Mouse (Mus musculus): Measurements from ENCODE around the gene Dusp1. TPM values are rescaled to one million over a fixed set of nuclear protein-coding genes. Genes with fewer than 3 reads are reported as not detected.
A peak's percentile ranks its signal among the peaks of the same experiment; 100 is the strongest.

The Dusp1 gene
- polyA plus RNA-seq, 1 experiment from 2014 or later = 18.9 TPM

GRCm38 (mm10) chr17:26531395-26532027 is 30.4 kb downstream of the Dusp1 start:
- no peak for ATAC-seq (ENCODE audit: low FRiP score, low read depth)
- Histone ChIP-seq H3K27ac (no peak overlapping the region), H3K9me3 (no peaks in the 10 kb centered on the region), H3K4me3 (no peak overlapping the region), H3K9ac (no peak overlapping the region), H3K36me3 (no peaks in the 10 kb centered on the region), H3K4me1 (peaks cover 26% of the 10 kb centered on the region), H3K4me2 (replicated peaks) (no peak overlapping the region), H3K27me3 (no peaks in the 10 kb centered on the region)
- WGBS = 88% methylated on average over 7 of the region's 7 CpGs

- Histone ChIP-seq H3K4me1 (peaks cover 26% of the 10 kb centered on the region), H3K27me3 (no peaks in the 10 kb centered on the region), H3K9ac (no peak overlapping the region), H3K27ac (no peak overlapping the region; the same call in 1 of the 2 replicates), H3K9me3 (no peaks in the 10 kb centered on the region), H3K4me3 (no peak overlapping the region), H3K4me2 (replicated peaks) (no peak overlapping the region), H3K36me3 (no peaks in the 10 kb centered on the region)
- 10% methylated on average over 3 of the region's 3 CpGs for WGBS
- peak; percentile 48; the same call in 1 of the 2 replicates for ATAC-seq (ENCODE audit: low FRiP score, low read depth)
Observed at GRCm38 (mm10) chr17:26530590-26531081, 31.3 kb downstream of the Dusp1 start.

GRCm38 (mm10) chr17:26529791-26530241 is 32.1 kb downstream of the Dusp1 start:
- Histone ChIP-seq H3K9me3 (no peaks in the 10 kb centered on the region), H3K9ac (no peak overlapping the region), H3K27ac (peak overlapping the region; percentile 58; the same call in 1 of the 2 replicates), H3K27me3 (no peaks in the 10 kb centered on the region), H3K4me2 (replicated peaks) (no peak overlapping the region), H3K4me3 (no peak overlapping the region), H3K36me3 (no peaks in the 10 kb centered on the region), H3K4me1 (peaks cover 26% of the 10 kb centered on the region)
- no peak for ATAC-seq (ENCODE audit: low FRiP score, low read depth)
- WGBS = 61% methylated on average over 5 of the region's 5 CpGs

DNA sequence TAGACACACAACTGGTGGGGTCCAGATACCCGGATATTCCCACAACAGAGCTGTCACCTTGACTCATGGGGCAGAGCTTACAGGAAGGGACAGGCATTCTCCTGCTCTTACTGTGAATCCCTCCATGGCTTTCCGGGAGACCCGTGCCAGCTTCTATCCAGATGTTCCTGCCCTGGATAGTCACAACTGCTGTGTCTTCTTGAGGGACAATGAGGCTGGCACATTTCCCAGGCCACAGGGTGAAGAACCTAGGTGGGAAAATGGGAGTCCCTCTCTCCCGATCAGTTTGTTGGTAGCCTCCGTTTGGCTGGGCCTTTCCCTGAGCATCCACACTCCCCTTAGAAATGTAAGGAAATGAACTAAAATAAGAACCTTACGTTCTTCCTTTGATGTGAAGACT is 33.2 kb downstream of the Dusp1 start:
- H3K4me3 ChIP-seq = no peak overlapping the region
- no peaks in the 10 kb centered on the region for H3K27me3 ChIP-seq
- H3K27ac ChIP-seq = no peak overlapping the region
- H3K36me3 ChIP-seq = no peaks in the 10 kb centered on the region
- no peak overlapping the region for H3K9ac ChIP-seq
- WGBS = 76% methylated on average over 6 of the region's 6 CpGs
- no peaks in the 10 kb centered on the region for H3K9me3 ChIP-seq
- peaks cover 26% of the 10 kb centered on the region for H3K4me1 ChIP-seq
- H3K4me2 ChIP-seq (replicated peaks) = no peak overlapping the region
- no peak for ATAC-seq (ENCODE audit: low FRiP score, low read depth)

DNA sequence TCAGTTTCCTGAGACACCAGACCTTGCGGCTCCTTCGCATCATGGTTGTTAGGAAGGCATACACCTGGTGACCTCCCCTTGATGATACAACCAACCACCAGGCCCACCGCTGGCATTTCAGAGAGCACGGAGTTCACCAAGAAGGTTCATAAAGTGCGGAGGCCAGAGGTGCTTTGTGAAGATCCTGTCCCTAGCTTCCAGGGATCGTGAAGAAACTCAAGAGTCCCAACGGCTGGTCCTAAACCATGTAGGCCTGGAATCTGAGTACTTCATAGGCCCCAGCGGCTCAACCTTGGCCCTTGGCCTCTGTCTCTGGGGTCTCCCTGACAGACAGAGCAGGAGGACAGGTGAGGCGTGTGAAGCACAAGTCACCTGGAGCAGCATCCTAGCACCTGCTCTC is 34.6 kb downstream of the Dusp1 start:
- Histone ChIP-seq H3K27ac (no peak overlapping the region), H3K36me3 (no peaks in the 10 kb centered on the region), H3K9ac (no peak overlapping the region), H3K4me2 (replicated peaks) (no peak overlapping the region), H3K4me1 (peaks cover 26% of the 10 kb centered on the region), H3K4me3 (no peak overlapping the region), H3K9me3 (no peaks in the 10 kb centered on the region), H3K27me3 (no peaks in the 10 kb centered on the region)
- WGBS = 93% methylated on average over 9 of the region's 9 CpGs
- ATAC-seq (ENCODE audit: low FRiP score, low read depth) = no peak

DNA sequence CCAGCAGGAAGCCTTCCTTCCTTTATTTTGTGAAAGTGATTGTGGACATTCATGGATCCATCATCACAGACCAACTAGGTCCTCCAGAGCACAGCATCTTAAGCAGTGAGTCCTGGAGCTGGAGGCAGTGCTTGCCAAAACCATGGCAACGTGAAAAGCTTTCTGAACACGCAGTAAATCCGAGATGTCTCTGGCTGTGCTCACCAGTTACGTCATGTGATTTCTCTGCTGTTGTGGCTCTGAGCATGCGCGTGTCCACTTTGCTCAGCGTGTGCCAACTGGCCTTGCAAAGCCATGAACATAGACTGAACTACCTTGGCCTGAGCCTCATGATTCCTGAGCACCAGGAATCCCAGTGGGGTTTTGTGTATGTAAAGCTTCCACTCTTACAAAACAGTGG is 36.6 kb downstream of the Dusp1 start:
- H3K27me3 ChIP-seq = no peaks in the 10 kb centered on the region
- WGBS = 71% methylated on average over 7 of the region's 7 CpGs
- no peak overlapping the region for H3K9ac ChIP-seq
- H3K9me3 ChIP-seq = no peaks in the 10 kb centered on the region
- no peak overlapping the region for H3K27ac ChIP-seq
- peaks cover 14% of the 10 kb centered on the region for H3K4me1 ChIP-seq
- ATAC-seq (ENCODE audit: low FRiP score, low read depth) = no peak
- H3K36me3 ChIP-seq = no peaks in the 10 kb centered on the region
- H3K4me2 ChIP-seq (replicated peaks) = no peak overlapping the region
- no peak overlapping the region for H3K4me3 ChIP-seq

- ATAC-seq (ENCODE audit: low FRiP score, low read depth) = no peak
- no peak overlapping the region for H3K9ac ChIP-seq
- no peak overlapping the region for H3K27ac ChIP-seq
- 70% methylated on average over 4 of the region's 4 CpGs for WGBS
- H3K4me2 ChIP-seq (replicated peaks) = no peak overlapping the region
- H3K9me3 ChIP-seq = no peaks in the 10 kb centered on the region
- H3K4me3 ChIP-seq = no peak overlapping the region
- H3K36me3 ChIP-seq = no peaks in the 10 kb centered on the region
- peaks cover 8% of the 10 kb centered on the region for H3K4me1 ChIP-seq
- H3K27me3 ChIP-seq = no peaks in the 10 kb centered on the region
Observed at GRCm38 (mm10) chr17:26524801-26525200, 37.1 kb downstream of the Dusp1 start.

- Histone ChIP-seq H3K4me1 (peaks cover 4% of the 10 kb centered on the region), H3K9ac (no peak overlapping the region), H3K9me3 (no peaks in the 10 kb centered on the region), H3K36me3 (no peaks in the 10 kb centered on the region), H3K27ac (no peak overlapping the region), H3K4me3 (no peak overlapping the region), H3K4me2 (replicated peaks) (no peak overlapping the region), H3K27me3 (no peaks in the 10 kb centered on the region)
- no peak for ATAC-seq (ENCODE audit: low FRiP score, low read depth)
Observed at GRCm38 (mm10) chr17:26524316-26524715, 37.6 kb downstream of the Dusp1 start.

DNA sequence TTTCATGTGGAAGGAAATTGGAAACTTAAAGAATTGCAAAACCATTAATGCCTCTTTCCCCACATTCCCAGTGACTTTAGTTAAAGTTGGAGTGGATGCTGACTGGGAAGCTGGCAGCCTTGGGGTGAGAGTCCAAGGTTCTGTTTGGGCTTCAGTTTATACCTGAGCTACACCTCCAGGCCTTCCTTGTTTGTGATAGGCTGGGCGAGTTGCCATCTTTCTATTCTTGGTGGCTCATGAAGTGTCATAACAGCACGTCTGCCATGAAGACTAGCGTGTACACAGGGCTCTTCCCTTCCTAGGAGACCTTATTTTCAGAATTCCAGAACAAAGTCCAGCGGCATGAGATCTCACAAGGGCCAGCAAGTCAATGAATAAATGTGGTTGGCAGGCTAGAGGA is 39.2 kb downstream of the Dusp1 start:
- Histone ChIP-seq H3K4me1 (no peaks in the 10 kb centered on the region), H3K9ac (no peak overlapping the region), H3K36me3 (no peaks in the 10 kb centered on the region), H3K4me2 (replicated peaks) (no peak overlapping the region), H3K27ac (no peak overlapping the region), H3K9me3 (no peaks in the 10 kb centered on the region), H3K4me3 (no peak overlapping the region), H3K27me3 (no peaks in the 10 kb centered on the region)
- no peak for ATAC-seq (ENCODE audit: low FRiP score, low read depth)
- WGBS = 81% methylated on average over 4 of the region's 4 CpGs

- Histone ChIP-seq H3K36me3 (no peaks in the 10 kb centered on the region), H3K27ac (no peak overlapping the region), H3K4me1 (no peaks in the 10 kb centered on the region), H3K4me2 (replicated peaks) (no peak overlapping the region), H3K9ac (no peak overlapping the region), H3K27me3 (no peaks in the 10 kb centered on the region), H3K9me3 (no peaks in the 10 kb centered on the region), H3K4me3 (no peak overlapping the region)
- WGBS = 81% methylated on average over 3 of the region's 3 CpGs
- ATAC-seq (ENCODE audit: low FRiP score, low read depth) = no peak
Observed at GRCm38 (mm10) chr17:26518306-26518705, 43.6 kb downstream of the Dusp1 start.

DNA sequence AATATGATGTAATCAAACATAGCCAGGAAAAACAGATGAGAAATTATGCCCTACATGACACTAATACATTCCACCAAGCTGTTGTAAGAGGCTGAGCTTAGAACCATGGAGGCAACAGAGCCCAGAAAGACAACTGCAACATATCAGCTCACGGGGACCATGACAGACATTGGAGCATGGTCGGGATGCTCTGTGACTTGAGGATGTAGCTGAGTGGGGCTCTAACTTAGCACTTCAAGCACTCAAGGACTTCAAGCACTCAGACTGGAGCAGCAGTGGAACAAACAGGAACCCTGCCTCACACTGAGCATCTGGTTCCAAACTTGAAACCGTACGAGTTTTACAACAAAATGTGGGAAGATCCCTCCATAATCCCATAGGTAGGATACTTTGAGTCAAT is 46.3 kb downstream of the Dusp1 start:
- H3K27me3 ChIP-seq = no peaks in the 10 kb centered on the region
- 83% methylated on average over 4 of the region's 4 CpGs for WGBS
- no peaks in the 10 kb centered on the region for H3K9me3 ChIP-seq
- H3K4me3 ChIP-seq = no peak overlapping the region
- H3K9ac ChIP-seq = no peak overlapping the region
- no peaks in the 10 kb centered on the region for H3K4me1 ChIP-seq
- no peaks in the 10 kb centered on the region for H3K36me3 ChIP-seq
- no peak overlapping the region for H3K4me2 ChIP-seq (replicated peaks)
- no peak overlapping the region for H3K27ac ChIP-seq
- ATAC-seq (ENCODE audit: low FRiP score, low read depth) = no peak

DNA sequence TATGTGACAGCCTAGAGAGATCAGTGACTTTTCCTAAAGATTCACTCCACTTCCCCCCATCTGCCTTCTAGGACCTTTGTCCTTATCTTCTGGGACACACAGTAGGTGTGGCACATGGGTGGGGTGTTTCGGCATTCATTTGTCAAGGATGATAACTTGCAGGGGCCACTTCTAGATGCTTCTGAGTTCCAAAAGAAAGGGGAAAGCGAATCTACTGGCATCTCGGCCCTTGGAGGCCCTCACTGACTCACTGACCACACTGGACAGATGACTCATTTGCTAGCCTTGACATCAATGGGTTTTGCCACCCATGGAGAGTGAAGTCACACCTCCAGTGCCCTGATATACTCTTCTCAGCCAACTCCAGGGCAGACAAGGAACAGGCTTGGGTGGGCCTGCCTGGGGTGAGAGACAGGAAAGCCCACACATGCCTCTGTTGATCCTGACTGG is 47.3 kb downstream of the Dusp1 start:
- Histone ChIP-seq H3K4me1 (peaks cover under 1% of the 10 kb centered on the region; the same call in 1 of the 2 replicates), H3K36me3 (no peaks in the 10 kb centered on the region), H3K4me3 (no peak overlapping the region), H3K27ac (no peak overlapping the region), H3K9ac (no peak overlapping the region), H3K27me3 (no peaks in the 10 kb centered on the region), H3K4me2 (replicated peaks) (no peak overlapping the region), H3K9me3 (no peaks in the 10 kb centered on the region)
- 70% methylated on average over 3 of the region's 3 CpGs for WGBS
- ATAC-seq (ENCODE audit: low FRiP score, low read depth) = no peak
